Mouse (Mus musculus): ENCODE measurements around the gene Sec14l3.

- TF ChIP-seq POLR2A (IDR thresholded peaks at IDR 0.05; ENCODE audit: borderline replicate concordance, extremely low read depth, low read depth, low read length): no peak
- no peak for TF ChIP-seq CTCF (IDR thresholded peaks at IDR 0.05; ENCODE audit: insufficient read depth, low read length)
These were observed 37.6 kb upstream of the Sec14l3 start for GRCm38 (mm10) chr11:4027066-4027465.

All from lung, adult 2 months (tissue).